Mouse (Mus musculus) kidney, adult 2 months (tissue): ENCODE measurements at regions not wholly inside any gene's neighbourhood (a gene's known extent, or its start where the extent isn't known, plus 50 kb on each side); places are given as distances from the start of the nearest gene placed in this dataset.

Source experiments
- CTCF ChIP-seq: fragments of 200-500 bp; conservative IDR thresholded peaks from 2 replicates; pipeline ENCODE4 v1.5.1; 2011; ENCODE audit warnings: low read depth, mild to moderate bottlenecking, control low read depth, low read length, moderate library complexity, mixed read lengths; ENCODE audit not compliant: insufficient read depth, insufficient read length
- POLR2A ChIP-seq: fragments of 200-500 bp; IDR thresholded peaks from one replicate; pipeline ENCODE4 v1.6.1; 2011; ENCODE audit warnings: low read depth, low read length, control low read depth

- TF ChIP-seq CTCF: no peak
- no peak for TF ChIP-seq POLR2A
Measured at GRCm38 (mm10) chr6:141118287-141118686, 130.8 kb upstream of the Pde3a start.
